Mouse (Mus musculus) small intestine, adult 2 months (tissue): Measurements from ENCODE around the gene Actr3. TPM values are rescaled to one million over a fixed set of nuclear protein-coding genes. Genes with fewer than 3 reads are reported as not detected.

Experiments
- H3K27ac ChIP-seq: fragments of 200-500 bp; 2 replicates; pipeline ENCODE4 v1.5.1; 2012; ENCODE audit warnings: low read depth, low read length, control low read depth, inconsistent platforms; ENCODE audit not compliant: insufficient read depth
- H3K27me3 ChIP-seq: fragments of 200-500 bp; 2 replicates; pipeline ENCODE4 v1.6.1; 2012; ENCODE audit warnings: mild to moderate bottlenecking, moderate library complexity, low read length, inconsistent platforms; ENCODE audit not compliant: control insufficient read depth, insufficient read depth
- H3K36me3 ChIP-seq: fragments of 200-500 bp; 2 replicates; pipeline ENCODE4 v1.6.1; 2012; ENCODE audit warnings: mild to moderate bottlenecking, low read length, control low read depth, inconsistent platforms; ENCODE audit not compliant: control insufficient read depth, insufficient read depth
- H3K4me1 ChIP-seq: fragments of 200-500 bp; 2 replicates; pipeline ENCODE4 v1.6.1; 2012; ENCODE audit warnings: low read length, inconsistent platforms, mixed read lengths; ENCODE audit not compliant: control insufficient read depth, insufficient read depth, insufficient read length
- H3K4me3 ChIP-seq: fragments of 200-500 bp; 2 replicates; pipeline ENCODE4 v1.5.1; 2012; ENCODE audit warnings: low read depth, mild to moderate bottlenecking, control low read depth, inconsistent platforms, low read length, moderate library complexity
- CTCF ChIP-seq: fragments of 200-500 bp; IDR thresholded peaks from 2 replicates; pipeline ENCODE4 v1.5.1; 2012; ENCODE audit warnings: low read depth, mild to moderate bottlenecking, control low read depth, inconsistent platforms, low read length, moderate library complexity, mixed read lengths; ENCODE audit not compliant: insufficient replicate concordance, insufficient read length; ENCODE audit errors: extremely low read depth
- POLR2A ChIP-seq: fragments of 200-500 bp; IDR thresholded peaks from 2 replicates; pipeline ENCODE4 v1.6.1; 2012; ENCODE audit warnings: low read depth, mild to moderate bottlenecking, control low read depth, inconsistent platforms, low read length, moderate library complexity
- WGBS: fragments of 180-500 bp; shearing (Covaris S2); methylation state at CpG from one replicate; pipeline ENCODE4 v1.1.7; 2018; 5-methylcytosine and 5-hydroxymethylcytosine counted together
- polyA plus RNA-seq: library from polyadenylated mRNA; depleted of rRNA; stranded (reverse); fragments of >200 nt; gene quantifications from 2 replicates; pipeline ENCODE4 v1.2.3, GENCODE M21; 2012

Gene Actr3
- polyA plus RNA-seq, 1 experiment = 90.9 TPM

- Histone ChIP-seq H3K4me1 (peaks cover 2% of the 10 kb centered on the region; the same call in 1 of the 2 replicates), H3K27me3 (no peaks in the 10 kb centered on the region), H3K27ac (no peak overlapping the region), H3K4me3 (no peak overlapping the region), H3K36me3 (no peaks in the 10 kb centered on the region)
- WGBS = 76% methylated on average over 5 of the region's 5 CpGs
- no peak for TF ChIP-seq CTCF
- TF ChIP-seq POLR2A = no peak
Measured at GRCm38 (mm10) chr1:125458531-125458930, 23.0 kb upstream of the Actr3 start.

GRCm38 (mm10) chr1:125455128-125455527 is 19.6 kb upstream of the Actr3 start:
- H3K4me1 ChIP-seq = peaks cover 6% of the 10 kb centered on the region; the same call in 1 of the 2 replicates
- no peak overlapping the region for H3K4me3 ChIP-seq
- no peak for TF ChIP-seq POLR2A
- TF ChIP-seq CTCF = no peak
- H3K36me3 ChIP-seq = no peaks in the 10 kb centered on the region
- 90% methylated on average over 2 of the region's 2 CpGs for WGBS
- no peaks in the 10 kb centered on the region for H3K27me3 ChIP-seq
- no peak overlapping the region for H3K27ac ChIP-seq

- Histone ChIP-seq H3K4me1 (peaks cover 8% of the 10 kb centered on the region; the same call in 1 of the 2 replicates), H3K4me3 (no peak overlapping the region), H3K27ac (peak overlapping the region; percentile 82), H3K27me3 (no peaks in the 10 kb centered on the region), H3K36me3 (no peaks in the 10 kb centered on the region)
- 41% methylated on average over 4 of the region's 4 CpGs for WGBS
- TF ChIP-seq CTCF (no peak), POLR2A (no peak)
Measured at GRCm38 (mm10) chr1:125450282-125451000, 14.9 kb upstream of the Actr3 start.

GRCm38 (mm10) chr1:125447926-125448325 is 12.4 kb upstream of the Actr3 start:
- TF ChIP-seq CTCF = no peak
- TF ChIP-seq POLR2A = no peak
- Histone ChIP-seq H3K4me3 (no peak overlapping the region), H3K27me3 (no peaks in the 10 kb centered on the region), H3K4me1 (peaks cover 14% of the 10 kb centered on the region; the same call in 1 of the 2 replicates), H3K27ac (no peak overlapping the region), H3K36me3 (no peaks in the 10 kb centered on the region)

GRCm38 (mm10) chr1:125441679-125442078 is 6.2 kb upstream of the Actr3 start:
- Histone ChIP-seq H3K27ac (peak overlapping the region; percentile 70), H3K27me3 (no peaks in the 10 kb centered on the region), H3K4me1 (peaks cover 6% of the 10 kb centered on the region; the same call in 1 of the 2 replicates), H3K4me3 (no peak overlapping the region), H3K36me3 (no peaks in the 10 kb centered on the region)
- WGBS = 54% methylated on average over 7 of the region's 7 CpGs
- TF ChIP-seq CTCF (no peak), POLR2A (no peak)

GRCm38 (mm10) chr1:125441251-125441650 is 5.7 kb upstream of the Actr3 start:
- peak overlapping the region; percentile 70 for H3K27ac ChIP-seq

GRCm38 (mm10) chr1:125439556-125439955 is 4.0 kb upstream of the Actr3 start:
- peaks cover 5% of the 10 kb centered on the region; the same call in 1 of the 2 replicates for H3K4me1 ChIP-seq
- no peaks in the 10 kb centered on the region for H3K27me3 ChIP-seq
- TF ChIP-seq CTCF (no peak), POLR2A (no peak)
- no peak overlapping the region for H3K27ac ChIP-seq
- WGBS = 93% methylated on average over 3 of the region's 3 CpGs
- H3K36me3 ChIP-seq = no peaks in the 10 kb centered on the region
- no peak overlapping the region for H3K4me3 ChIP-seq

More at GRCm38 (mm10) chr1:125441251-125441650, 5.7 kb upstream of the Actr3 start:
- WGBS = 80% methylated on average over 6 of the region's 6 CpGs
- Histone ChIP-seq H3K27me3 (no peaks in the 10 kb centered on the region), H3K36me3 (no peaks in the 10 kb centered on the region), H3K4me1 (peaks cover 6% of the 10 kb centered on the region; the same call in 1 of the 2 replicates), H3K4me3 (no peak overlapping the region)
- TF ChIP-seq CTCF (no peak), POLR2A (no peak)
